Mouse (Mus musculus) limb, embryonic 14.5 days (tissue): Measurements from ENCODE around the gene Mycbp2. TPM values are rescaled to one million over a fixed set of nuclear protein-coding genes. Genes with fewer than 3 reads are reported as not detected.

ENCODE experiments used
- ATAC-seq: fragments of 200-750 bp; cut with Nextera tagmentation; 2 replicates; pipeline ENCODE4 v1.8.0; 2017; ENCODE audit warnings: low read depth, moderate number of reproducible peaks, moderate TSS enrichment; ENCODE audit not compliant: low FRiP score
- DNase-seq: peaks from one replicate; pipeline ENCODE4 v3.0.0-alpha.2; 2015; ENCODE audit warnings: low spot score
- H3K27ac ChIP-seq: fragments of 300-500 bp; sonication (generic); replicated peaks from 2 replicates; pipeline ENCODE4 v1.5.1; 2014; ENCODE audit warnings: low read depth, mild to moderate bottlenecking, low read length, moderate library complexity, mixed read lengths
- H3K27me3 ChIP-seq: fragments of 300-500 bp; sonication (generic); 2 replicates; pipeline ENCODE4 v1.6.1; 2014; ENCODE audit warnings: low read length, mixed read lengths; ENCODE audit not compliant: control insufficient read depth, insufficient read depth
- H3K36me3 ChIP-seq: fragments of 300-500 bp; sonication (generic); 2 replicates; pipeline ENCODE4 v1.6.1; 2014; ENCODE audit warnings: mild to moderate bottlenecking, low read length, moderate library complexity, mixed read lengths; ENCODE audit not compliant: control insufficient read depth, insufficient read depth
- H3K4me1 ChIP-seq: fragments of 300-500 bp; sonication (generic); 2 replicates; pipeline ENCODE4 v1.6.1; 2014; ENCODE audit warnings: antibody characterized with exemption, low read length, mixed read lengths; ENCODE audit not compliant: control insufficient read depth, insufficient read depth
- H3K4me2 ChIP-seq: fragments of 300-500 bp; sonication (generic); replicated peaks from 2 replicates; pipeline ENCODE4 v1.6.1; 2014; ENCODE audit warnings: low read depth, mild to moderate bottlenecking, low read length, moderate library complexity; ENCODE audit not compliant: severe bottlenecking
- H3K4me3 ChIP-seq: fragments of 300-500 bp; sonication (generic); replicated peaks from 2 replicates; pipeline ENCODE4 v1.5.1; 2014; ENCODE audit warnings: low read length
- H3K9ac ChIP-seq: fragments of 300-500 bp; sonication (generic); 2 replicates; pipeline ENCODE4 v1.6.1; 2014; ENCODE audit warnings: mild to moderate bottlenecking, low read depth, low read length, moderate library complexity; ENCODE audit not compliant: severe bottlenecking
- H3K9me3 ChIP-seq: fragments of 300-500 bp; sonication (generic); 2 replicates; pipeline ENCODE4 v1.6.1; 2016; ENCODE audit warnings: low read length; ENCODE audit not compliant: control insufficient read depth
- POLR2A ChIP-seq: fragments of 200-500 bp; IDR thresholded peaks from 2 replicates; pipeline ENCODE4 v1.8.0; 2012; ENCODE audit warnings: inconsistent platforms, mild to moderate bottlenecking, moderate library complexity, borderline replicate concordance; ENCODE audit not compliant: insufficient read depth, insufficient read length; ENCODE audit errors: extremely low read depth
- WGBS: fragments of 180-500 bp; shearing (Covaris S2); extraction: QIAGEN DNeasy Blood & Tissue Kit; methylation state at CpG from one replicate; pipeline ENCODE4 v1.1.7; 2014; 5-methylcytosine and 5-hydroxymethylcytosine counted together
- polyA plus RNA-seq, 2 experiments: library from polyadenylated mRNA; depleted of rRNA in 1 of 2; stranded (reverse) in 1 of 2; unstranded in 1 of 2; fragments of >200 nt; fragmentation: Nextera tagmentation in 1 of 2; extraction: Ambion mirVana in 1 of 2; gene quantifications; 2 replicates each; pipeline versions ENCODE4 v1.2.1 to v1.2.3; 2012 to 2014

Mycbp2 gene
- polyA plus RNA-seq, 2 experiments: 33.3 to 43.1 TPM

- no peak overlapping the region for H3K9ac ChIP-seq
- H3K4me1 ChIP-seq: no peaks in the 10 kb centered on the region
- no peak overlapping the region for H3K27ac ChIP-seq
- H3K4me2 ChIP-seq: no peak overlapping the region
- H3K36me3 ChIP-seq: peaks cover 23% of the 10 kb centered on the region
- DNase-seq: no peak
- ATAC-seq: no peak
- H3K4me3 ChIP-seq: no peak overlapping the region
- TF ChIP-seq POLR2A: no peak
- no peaks in the 10 kb centered on the region for H3K9me3 ChIP-seq
- no peaks in the 10 kb centered on the region for H3K27me3 ChIP-seq
- 93% methylated on average over 2 of the region's 2 CpGs for WGBS
Observed at GRCm38 (mm10) chr14:103180096-103180495, 166.5 kb downstream of the Mycbp2 start.

- Histone ChIP-seq H3K4me1 (no peaks in the 10 kb centered on the region), H3K9me3 (no peaks in the 10 kb centered on the region), H3K36me3 (peaks cover 18% of the 10 kb centered on the region), H3K27ac (no peak overlapping the region), H3K4me2 (no peak overlapping the region), H3K9ac (no peak overlapping the region), H3K27me3 (no peaks in the 10 kb centered on the region), H3K4me3 (no peak overlapping the region)
- DNase-seq (no peak), ATAC-seq (no peak)
- 67% methylated on average over 5 of the region's 5 CpGs for WGBS
- TF ChIP-seq POLR2A: no peak
Observed at GRCm38 (mm10) chr14:103162923-103163322, 183.7 kb downstream of the Mycbp2 start.

- no peak for TF ChIP-seq POLR2A
- WGBS: 93% methylated on average over 7 of the region's 7 CpGs
- no peak for DNase-seq
- Histone ChIP-seq H3K27ac (no peak overlapping the region), H3K4me2 (no peak overlapping the region), H3K9me3 (no peaks in the 10 kb centered on the region), H3K4me3 (no peak overlapping the region), H3K27me3 (no peaks in the 10 kb centered on the region), H3K36me3 (peaks cover 39% of the 10 kb centered on the region), H3K4me1 (no peaks in the 10 kb centered on the region), H3K9ac (no peak overlapping the region)
- no peak for ATAC-seq
Observed at GRCm38 (mm10) chr14:103155685-103156084, 190.9 kb downstream of the Mycbp2 start.

- Histone ChIP-seq H3K27me3 (no peaks in the 10 kb centered on the region), H3K4me3 (no peak overlapping the region), H3K9ac (no peak overlapping the region), H3K9me3 (no peaks in the 10 kb centered on the region), H3K4me1 (no peaks in the 10 kb centered on the region), H3K36me3 (peaks cover 53% of the 10 kb centered on the region), H3K27ac (no peak overlapping the region), H3K4me2 (no peak overlapping the region)
- ATAC-seq (no peak), DNase-seq (no peak)
- 88% methylated on average over 5 of the region's 5 CpGs for WGBS
- TF ChIP-seq POLR2A: no peak
Observed at GRCm38 (mm10) chr14:103150139-103150538, 196.5 kb downstream of the Mycbp2 start.

GRCm38 (mm10) chr14:103131991-103132390 lies 214.6 kb downstream of the Mycbp2 start:
- 82% methylated on average over 2 of the region's 2 CpGs for WGBS

GRCm38 (mm10) chr14:103125756-103126155 lies 220.9 kb downstream of the Mycbp2 start:
- WGBS: 84% methylated on average over 6 of the region's 6 CpGs
- Histone ChIP-seq H3K27ac (no peak overlapping the region), H3K4me1 (no peaks in the 10 kb centered on the region), H3K36me3 (peaks cover 75% of the 10 kb centered on the region), H3K9ac (no peak overlapping the region), H3K4me2 (no peak overlapping the region), H3K4me3 (no peak overlapping the region), H3K27me3 (no peaks in the 10 kb centered on the region), H3K9me3 (no peaks in the 10 kb centered on the region)
- no peak for ATAC-seq
- TF ChIP-seq POLR2A: no peak
- DNase-seq: no peak

More at GRCm38 (mm10) chr14:103131991-103132390, 214.6 kb downstream of the Mycbp2 start:
- Histone ChIP-seq H3K4me2 (no peak overlapping the region), H3K9ac (no peak overlapping the region), H3K4me1 (no peaks in the 10 kb centered on the region), H3K4me3 (no peak overlapping the region), H3K36me3 (peaks cover 64% of the 10 kb centered on the region), H3K27me3 (no peaks in the 10 kb centered on the region), H3K27ac (no peak overlapping the region), H3K9me3 (no peaks in the 10 kb centered on the region)
- ATAC-seq (no peak), DNase-seq (no peak)
- TF ChIP-seq POLR2A: no peak
